Mouse (Mus musculus) limb, embryonic 14.5 days (tissue): ENCODE results near the gene Corin. TPM values are rescaled to one million over a fixed set of nuclear protein-coding genes. Genes with fewer than 3 reads are reported as not detected.

ENCODE experiments used
- ATAC-seq: fragments of 200-750 bp; cut with Nextera tagmentation; 2 replicates; pipeline ENCODE4 v1.8.0; 2017; ENCODE audit warnings: low read depth, moderate number of reproducible peaks, moderate TSS enrichment; ENCODE audit not compliant: low FRiP score
- DNase-seq: peaks from one replicate; pipeline ENCODE4 v3.0.0-alpha.2; 2015; ENCODE audit warnings: low spot score
- H3K27ac ChIP-seq: fragments of 300-500 bp; sonication (generic); replicated peaks from 2 replicates; pipeline ENCODE4 v1.5.1; 2014; ENCODE audit warnings: low read depth, mild to moderate bottlenecking, low read length, moderate library complexity, mixed read lengths
- H3K27me3 ChIP-seq: fragments of 300-500 bp; sonication (generic); 2 replicates; pipeline ENCODE4 v1.6.1; 2014; ENCODE audit warnings: low read length, mixed read lengths; ENCODE audit not compliant: control insufficient read depth, insufficient read depth
- H3K36me3 ChIP-seq: fragments of 300-500 bp; sonication (generic); 2 replicates; pipeline ENCODE4 v1.6.1; 2014; ENCODE audit warnings: mild to moderate bottlenecking, low read length, moderate library complexity, mixed read lengths; ENCODE audit not compliant: control insufficient read depth, insufficient read depth
- H3K4me1 ChIP-seq: fragments of 300-500 bp; sonication (generic); 2 replicates; pipeline ENCODE4 v1.6.1; 2014; ENCODE audit warnings: antibody characterized with exemption, low read length, mixed read lengths; ENCODE audit not compliant: control insufficient read depth, insufficient read depth
- H3K4me2 ChIP-seq: fragments of 300-500 bp; sonication (generic); replicated peaks from 2 replicates; pipeline ENCODE4 v1.6.1; 2014; ENCODE audit warnings: low read depth, mild to moderate bottlenecking, low read length, moderate library complexity; ENCODE audit not compliant: severe bottlenecking
- H3K4me3 ChIP-seq: fragments of 300-500 bp; sonication (generic); replicated peaks from 2 replicates; pipeline ENCODE4 v1.5.1; 2014; ENCODE audit warnings: low read length
- H3K9ac ChIP-seq: fragments of 300-500 bp; sonication (generic); 2 replicates; pipeline ENCODE4 v1.6.1; 2014; ENCODE audit warnings: mild to moderate bottlenecking, low read depth, low read length, moderate library complexity; ENCODE audit not compliant: severe bottlenecking
- H3K9me3 ChIP-seq: fragments of 300-500 bp; sonication (generic); 2 replicates; pipeline ENCODE4 v1.6.1; 2016; ENCODE audit warnings: low read length; ENCODE audit not compliant: control insufficient read depth
- POLR2A ChIP-seq: fragments of 200-500 bp; IDR thresholded peaks from 2 replicates; pipeline ENCODE4 v1.8.0; 2012; ENCODE audit warnings: inconsistent platforms, mild to moderate bottlenecking, moderate library complexity, borderline replicate concordance; ENCODE audit not compliant: insufficient read depth, insufficient read length; ENCODE audit errors: extremely low read depth
- WGBS: fragments of 180-500 bp; shearing (Covaris S2); extraction: QIAGEN DNeasy Blood & Tissue Kit; methylation state at CpG from one replicate; pipeline ENCODE4 v1.1.7; 2014; 5-methylcytosine and 5-hydroxymethylcytosine counted together
- polyA plus RNA-seq, 2 experiments: library from polyadenylated mRNA; depleted of rRNA in 1 of 2; stranded (reverse) in 1 of 2; unstranded in 1 of 2; fragments of >200 nt; fragmentation: Nextera tagmentation in 1 of 2; extraction: Ambion mirVana in 1 of 2; gene quantifications; 2 replicates each; pipeline versions ENCODE4 v1.2.1 to v1.2.3; 2012 to 2014

Gene Corin
- polyA plus RNA-seq, 2 experiments: 4.2 to 5.3 TPM

GRCm38 (mm10) chr5:72332901-72333300 lies 171.4 kb downstream of the Corin start:
- Histone ChIP-seq H3K4me3 (no peak overlapping the region), H3K4me2 (no peak overlapping the region), H3K4me1 (peaks cover 4% of the 10 kb centered on the region; the same call in 1 of the 2 replicates), H3K36me3 (no peaks in the 10 kb centered on the region), H3K27me3 (no peaks in the 10 kb centered on the region), H3K9ac (no peak overlapping the region), H3K27ac (no peak overlapping the region), H3K9me3 (no peaks in the 10 kb centered on the region)
- DNase-seq (no peak), ATAC-seq (no peak)
- no peak for TF ChIP-seq POLR2A
- 55% methylated on average over 10 of the region's 10 CpGs for WGBS

- WGBS: 70% methylated on average over 2 of the region's 2 CpGs
- no peak for TF ChIP-seq POLR2A
Observed at GRCm38 (mm10) chr5:72331217-72331616, 173.1 kb downstream of the Corin start.

DNA sequence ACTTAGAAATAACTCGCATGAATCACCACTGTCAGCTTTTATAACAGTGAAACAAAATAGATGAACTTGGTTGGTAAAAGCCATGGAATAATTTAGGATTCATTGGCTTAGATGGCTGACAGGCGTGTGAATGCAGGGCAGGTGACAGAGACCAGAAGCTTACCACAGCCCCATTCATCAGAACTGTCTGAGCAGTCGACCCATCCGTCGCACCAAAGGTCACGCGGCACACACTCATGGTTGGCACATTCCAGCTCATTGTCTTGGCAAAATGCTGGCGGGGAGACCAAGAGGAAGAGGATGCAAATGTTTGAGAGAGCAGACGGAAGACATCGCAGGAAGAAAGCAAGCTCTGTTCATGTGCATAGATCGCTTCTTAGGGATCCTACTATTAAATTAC lies 173.6 kb downstream of the Corin start:
- Histone ChIP-seq H3K4me2 (no peak overlapping the region), H3K4me1 (peaks cover 4% of the 10 kb centered on the region; the same call in 1 of the 2 replicates), H3K9me3 (no peaks in the 10 kb centered on the region), H3K9ac (no peak overlapping the region), H3K4me3 (no peak overlapping the region), H3K36me3 (no peaks in the 10 kb centered on the region), H3K27ac (no peak overlapping the region), H3K27me3 (no peaks in the 10 kb centered on the region)
- DNase-seq (no peak), ATAC-seq (no peak)
- 75% methylated on average over 11 of the region's 11 CpGs for WGBS
- TF ChIP-seq POLR2A: no peak

More at GRCm38 (mm10) chr5:72331217-72331616, 173.1 kb downstream of the Corin start:
- Histone ChIP-seq H3K4me2 (no peak overlapping the region), H3K27ac (no peak overlapping the region), H3K27me3 (no peaks in the 10 kb centered on the region), H3K4me3 (no peak overlapping the region), H3K9me3 (no peaks in the 10 kb centered on the region), H3K4me1 (peaks cover 4% of the 10 kb centered on the region; the same call in 1 of the 2 replicates), H3K36me3 (no peaks in the 10 kb centered on the region), H3K9ac (no peak overlapping the region)
- no peak for DNase-seq
- ATAC-seq: no peak

- Histone ChIP-seq H3K27me3 (no peaks in the 10 kb centered on the region), H3K4me1 (peaks cover 4% of the 10 kb centered on the region; the same call in 1 of the 2 replicates), H3K4me2 (no peak overlapping the region), H3K27ac (no peak overlapping the region), H3K36me3 (no peaks in the 10 kb centered on the region), H3K4me3 (no peak overlapping the region), H3K9me3 (no peaks in the 10 kb centered on the region), H3K9ac (no peak overlapping the region)
- no peak for TF ChIP-seq POLR2A
- DNase-seq: no peak
- no peak for ATAC-seq
- WGBS: 17% methylated on average over 8 of the region's 8 CpGs
Observed at GRCm38 (mm10) chr5:72329453-72329852, 174.8 kb downstream of the Corin start.

DNA sequence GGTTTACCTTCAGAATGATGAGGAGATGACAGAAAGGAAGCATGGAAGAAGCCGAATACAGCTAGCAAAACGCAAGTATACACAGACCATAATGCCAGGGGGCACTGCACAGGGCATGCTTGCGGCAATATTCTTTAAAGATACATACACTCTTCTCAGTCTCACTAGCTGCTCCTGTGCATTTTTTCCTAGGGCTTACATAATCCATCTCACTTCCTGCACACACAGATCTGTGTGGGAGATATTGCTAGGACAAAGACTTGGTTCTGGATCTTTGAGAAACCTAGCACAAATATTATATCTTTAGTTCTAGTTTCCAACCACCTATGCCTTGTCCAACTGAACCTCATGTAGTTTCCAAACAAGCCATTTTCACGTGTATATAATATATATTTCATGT lies 189.0 kb downstream of the Corin start:
- Histone ChIP-seq H3K27ac (no peak overlapping the region), H3K9ac (no peak overlapping the region), H3K36me3 (no peaks in the 10 kb centered on the region), H3K27me3 (no peaks in the 10 kb centered on the region), H3K9me3 (no peaks in the 10 kb centered on the region), H3K4me2 (no peak overlapping the region), H3K4me3 (no peak overlapping the region), H3K4me1 (no peaks in the 10 kb centered on the region)
- ATAC-seq (no peak), DNase-seq (no peak)
- WGBS: 80% methylated on average over 4 of the region's 4 CpGs
- no peak for TF ChIP-seq POLR2A
